Comparison of ENCODE assay signal across 8 mouse cellular contexts in the genomic region with DNA sequence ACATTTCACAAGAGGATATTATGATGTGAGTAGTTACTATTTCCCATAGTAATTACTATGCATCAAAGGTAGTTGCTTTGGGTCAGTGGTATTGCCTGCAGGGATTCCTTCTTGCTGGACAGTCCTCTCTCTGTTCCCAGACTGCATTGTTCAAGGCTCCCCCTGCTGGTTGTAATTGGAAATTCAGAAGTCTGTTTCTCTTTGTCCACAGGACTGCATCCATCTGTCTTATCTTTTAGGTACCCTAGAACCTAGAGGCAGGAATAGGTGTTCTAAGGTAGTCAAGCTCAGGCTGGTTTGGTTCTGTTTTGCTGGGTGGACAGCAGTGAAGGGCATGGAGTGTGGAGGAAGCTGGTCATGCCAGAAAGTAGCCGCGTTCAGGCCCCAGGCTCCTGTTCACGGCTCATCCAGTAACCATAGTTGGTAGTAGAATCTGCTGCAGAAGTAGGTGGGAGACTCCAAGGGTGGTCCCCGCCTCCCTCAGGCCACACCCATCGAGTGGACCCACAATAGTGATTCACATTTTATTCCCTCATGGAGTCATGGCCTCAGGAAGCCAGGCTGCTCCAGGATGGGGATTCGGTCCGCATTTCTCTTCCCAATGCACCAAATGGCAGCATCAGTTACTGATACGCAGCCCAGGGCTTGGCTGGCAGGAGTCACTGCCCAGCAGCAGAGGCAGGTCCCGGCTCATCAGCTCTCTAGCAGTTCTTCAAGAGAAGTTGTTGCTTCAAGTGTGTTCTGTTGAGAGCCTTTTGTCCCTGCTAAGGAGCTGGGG. TPM values are rescaled to one million over a fixed set of nuclear protein-coding genes. Genes with fewer than 3 reads are reported as not detected.
DNase-seq lines count a peak whose midpoint lies in the region; ATAC-seq and TF ChIP-seq lines count a peak whose summit lies in the region.

No protein-coding gene starts in this region.

- no peak overlapping the region for H3K4me2 ChIP-seq in hindbrain, embryonic 13.5 days
- no peak overlapping the region for H3K4me2 ChIP-seq in forebrain, embryonic 12.5 days
- no peak overlapping the region for H3K4me2 ChIP-seq in intestine, postnatal 0 days (replicated peaks; ENCODE audit: low read depth)
- H3K4me2 ChIP-seq in lung, embryonic 14.5 days: no peak overlapping the region

- H3K9me3 ChIP-seq in hindbrain, embryonic 10.5 days: no peaks in the 10 kb centered on the region
- H3K9me3 ChIP-seq in hindbrain, embryonic 13.5 days: no peaks in the 10 kb centered on the region
- no peaks in the 10 kb centered on the region for H3K9me3 ChIP-seq in forebrain, embryonic 12.5 days
- H3K9me3 ChIP-seq in intestine, postnatal 0 days (ENCODE audit: control insufficient read depth): no peaks in the 10 kb centered on the region
- no peaks in the 10 kb centered on the region for H3K9me3 ChIP-seq in lung, embryonic 14.5 days (ENCODE audit: low read depth, low read length)

- peak overlapping the region; percentile 78 for H3K27ac ChIP-seq in hindbrain, embryonic 10.5 days
- no peak overlapping the region for H3K27ac ChIP-seq in hindbrain, embryonic 13.5 days
- H3K27ac ChIP-seq in forebrain, embryonic 12.5 days: no peak overlapping the region
- no peak overlapping the region for H3K27ac ChIP-seq in intestine, postnatal 0 days (ENCODE audit: low read depth, low read length)
- H3K27ac ChIP-seq in lung, embryonic 14.5 days (ENCODE audit: low read depth): no peak overlapping the region
- H3K27ac ChIP-seq in spleen, adult 2 months (ENCODE audit: insufficient read depth, low read length): no peak overlapping the region

- ATAC-seq in hindbrain, embryonic 13.5 days (ENCODE audit: low FRiP score): no peak
- ATAC-seq in CD4-positive, CD25-positive, alpha-beta regulatory T cell, adult 4 months: peak; percentile 56
- ATAC-seq in forebrain, embryonic 12.5 days (ENCODE audit: low FRiP score): peak; percentile 63; the same call in 1 of the 2 replicates
- ATAC-seq in intestine, postnatal 0 days: no peak
- ATAC-seq in lung, embryonic 14.5 days (ENCODE audit: insufficient read depth): peak; percentile 56; the same call in 1 of the 2 replicates

- no peak overlapping the region for H3K9ac ChIP-seq in hindbrain, embryonic 13.5 days
- no peak overlapping the region for H3K9ac ChIP-seq in forebrain, embryonic 12.5 days
- H3K9ac ChIP-seq in intestine, postnatal 0 days (ENCODE audit: low read depth, low read length): no peak overlapping the region
- no peak overlapping the region for H3K9ac ChIP-seq in lung, embryonic 14.5 days

- H3K36me3 ChIP-seq in hindbrain, embryonic 10.5 days: no peaks in the 10 kb centered on the region
- H3K36me3 ChIP-seq in hindbrain, embryonic 13.5 days: no peaks in the 10 kb centered on the region
- no peaks in the 10 kb centered on the region for H3K36me3 ChIP-seq in forebrain, embryonic 12.5 days (replicated peaks)
- no peaks in the 10 kb centered on the region for H3K36me3 ChIP-seq in intestine, postnatal 0 days (ENCODE audit: control insufficient read depth, insufficient read depth)
- H3K36me3 ChIP-seq in lung, embryonic 14.5 days (ENCODE audit: insufficient read depth): no peaks in the 10 kb centered on the region
- H3K36me3 ChIP-seq in spleen, adult 2 months (ENCODE audit: control insufficient read depth, insufficient read depth, low read length): no peaks in the 10 kb centered on the region

- peak; percentile 88 for TF ChIP-seq CTCF in intestine, postnatal 0 days (IDR thresholded peaks at IDR 0.05; ENCODE audit: low read depth)
- peak; percentile 83 for TF ChIP-seq CTCF in lung, embryonic 14.5 days (IDR thresholded peaks at IDR 0.05; ENCODE audit: low read depth)
- TF ChIP-seq CTCF in spleen, adult 2 months (IDR thresholded peaks at IDR 0.05; ENCODE audit: extremely low read depth, insufficient read depth, insufficient read length, insufficient replicate concordance): peak; percentile 58; the same call in 1 of the 2 replicates

- H3K27me3 ChIP-seq in hindbrain, embryonic 10.5 days (ENCODE audit: insufficient read depth, poor library complexity, severe bottlenecking): no peaks in the 10 kb centered on the region
- no peaks in the 10 kb centered on the region for H3K27me3 ChIP-seq in hindbrain, embryonic 13.5 days
- H3K27me3 ChIP-seq in forebrain, embryonic 12.5 days: no peaks in the 10 kb centered on the region
- no peaks in the 10 kb centered on the region for H3K27me3 ChIP-seq in intestine, postnatal 0 days (replicated peaks; ENCODE audit: control insufficient read depth, insufficient read depth, low read length)
- no peaks in the 10 kb centered on the region for H3K27me3 ChIP-seq in lung, embryonic 14.5 days (ENCODE audit: insufficient read depth, low read length)
- no peaks in the 10 kb centered on the region for H3K27me3 ChIP-seq in spleen, adult 2 months (ENCODE audit: control insufficient read depth, insufficient read depth, low read length)

- no peak overlapping the region for H3K4me3 ChIP-seq in hindbrain, embryonic 10.5 days
- H3K4me3 ChIP-seq in hindbrain, embryonic 13.5 days: no peak overlapping the region
- H3K4me3 ChIP-seq in forebrain, embryonic 12.5 days (replicated peaks): no peak overlapping the region
- no peak overlapping the region for H3K4me3 ChIP-seq in intestine, postnatal 0 days (ENCODE audit: low read depth, low read length)
- H3K4me3 ChIP-seq in lung, embryonic 14.5 days (ENCODE audit: low read depth, low read length): no peak overlapping the region
- no peak overlapping the region for H3K4me3 ChIP-seq in spleen, adult 2 months (ENCODE audit: extremely low read depth, insufficient read depth, insufficient read length)

- TF ChIP-seq POLR2A in spleen, adult 2 months (IDR thresholded peaks at IDR 0.05; ENCODE audit: low read depth, low read length): no peak

- WGBS in hindbrain, embryonic 10.5 days: 80% methylated on average over 9 of the region's 9 CpGs
- 74% methylated on average over 9 of the region's 9 CpGs for WGBS in hindbrain, embryonic 13.5 days
- WGBS in forebrain, embryonic 12.5 days: 80% methylated on average over 9 of the region's 9 CpGs
- 75% methylated on average over 9 of the region's 9 CpGs for WGBS in intestine, postnatal 0 days
- 75% methylated on average over 9 of the region's 9 CpGs for WGBS in lung, embryonic 14.5 days
- 79% methylated on average over 9 of the region's 9 CpGs for WGBS in spleen, adult 2 months

- DNase-seq in hindbrain, embryonic 10.5 days (ENCODE audit: low spot score): peak; percentile 53
- peak; percentile 54 for DNase-seq in c-Kit-negative CD71-positive TER-119-positive erythroid progenitor cells, embryonic 14.5 days (ENCODE audit: low read depth, low spot score)
- peak; percentile 88 for DNase-seq in lung, embryonic 14.5 days
- DNase-seq in spleen, adult 2 months (ENCODE audit: low read depth in 1 of 2, low spot score in 2 of 2): peak; percentile 25 to 32

- no peaks in the 10 kb centered on the region for H3K4me1 ChIP-seq in hindbrain, embryonic 10.5 days (replicated peaks)
- H3K4me1 ChIP-seq in hindbrain, embryonic 13.5 days (replicated peaks): no peaks in the 10 kb centered on the region
- no peaks in the 10 kb centered on the region for H3K4me1 ChIP-seq in forebrain, embryonic 12.5 days
- no peaks in the 10 kb centered on the region for H3K4me1 ChIP-seq in intestine, postnatal 0 days (replicated peaks; ENCODE audit: control insufficient read depth, insufficient read depth, low read length)
- no peaks in the 10 kb centered on the region for H3K4me1 ChIP-seq in lung, embryonic 14.5 days (ENCODE audit: insufficient read depth)
- no peaks in the 10 kb centered on the region for H3K4me1 ChIP-seq in spleen, adult 2 months (ENCODE audit: control insufficient read depth, insufficient read depth, insufficient read length)

RNA-seq across cellular contexts. Expression of gene Caprin1, which starts 51.7 kb away (rescaled TPM):
- polyA plus RNA-seq in hindbrain, embryonic 10.5 days (2016; fragmentation: Nextera tagmentation; extraction: Ambion mirVana): 477 and 499 TPM in 2 replicates
- polyA plus RNA-seq in hindbrain, embryonic 13.5 days (2015; fragmentation: Nextera tagmentation; extraction: Ambion mirVana): 408 and 431 TPM in 2 replicates
- polyA plus RNA-seq in CD4-positive, CD25-positive, alpha-beta regulatory T cell, adult 4 months (2017; shearing (Covaris generic)): 10 to 100 TPM; 84.9 to 89.3 TPM
- 584 and 628 TPM in 2 replicates for polyA plus RNA-seq in forebrain, embryonic 12.5 days (2016; fragmentation: Nextera tagmentation; extraction: Ambion mirVana)
- 91.4 and 103 TPM in 2 replicates for polyA plus RNA-seq in intestine, postnatal 0 days (2015; fragmentation: Nextera tagmentation; extraction: Ambion mirVana)
- 427 and 438 TPM in 2 replicates for polyA plus RNA-seq in lung, embryonic 14.5 days (2014; fragmentation: Nextera tagmentation; extraction: Ambion mirVana)
- polyA plus RNA-seq in spleen, adult 2 months (2012; rRNA removed): 48.8 and 73.9 TPM in 2 replicates

Comparison
In these comparisons a context has a peak if more than half of its experiments do, and no peak if none do; other contexts are left out.
1. DNase-seq: peak in every context shown above with its lines; median percentile 88 in lung, embryonic 14.5 days; 54 in c-Kit-negative CD71-positive TER-119-positive erythroid progenitor cells, embryonic 14.5 days; 53 in hindbrain, embryonic 10.5 days; 28 in spleen, adult 2 months.
2. ATAC-seq: peak in CD4-positive, CD25-positive, alpha-beta regulatory T cell, adult 4 months (single experiment), forebrain, embryonic 12.5 days (single experiment) and lung, embryonic 14.5 days (single experiment); none in hindbrain, embryonic 13.5 days (single experiment) and intestine, postnatal 0 days (single experiment).
3. Peak in every context shown above with its lines, with median percentiles within 50 percentile points of each other: CTCF ChIP-seq.